Mouse (Mus musculus) kidney, postnatal 36 days (tissue): ENCODE data around the gene Eif2b5.
A peak's percentile ranks its signal among the peaks of the same experiment; 100 is the strongest.
"Not testable (repeated sequence)": the region's sequence is repeated elsewhere in the genome, so short reads cannot be mapped to it uniquely, and the experiment has no call there.

Experiments
- DNase-seq, 2 experiments: peaks; one replicate each; pipeline ENCODE4 v3.0.0; 2021 to 2022; ENCODE audit warnings: mixed read lengths in 2 of 2

Eif2b5 gene

GRCm38 (mm10) chr16:20498677-20499475 is at the start of gene Eif2b5:
Eif2b5 (plus strand) TSS chr16:20498817.
- peak; percentile 96 to 97 for DNase-seq

- DNase-seq: peak in 1 of 2 experiments; percentile 31
Observed at GRCm38 (mm10) chr16:20451774-20452173, 46.8 kb upstream of the Eif2b5 start.

- DNase-seq: no peak
Observed at GRCm38 (mm10) chr16:20454155-20454654, 44.4 kb upstream of the Eif2b5 start.

GRCm38 (mm10) chr16:20456106-20456505 is 42.5 kb upstream of the Eif2b5 start:
- no peak for DNase-seq

GRCm38 (mm10) chr16:20458736-20459135 is 39.9 kb upstream of the Eif2b5 start:
- not testable (repeated sequence) for DNase-seq

GRCm38 (mm10) chr16:20464725-20465124 is 33.9 kb upstream of the Eif2b5 start:
- DNase-seq: no peak

- peak in 1 of 2 experiments; percentile 34 for DNase-seq
Observed at GRCm38 (mm10) chr16:20470981-20471380, 27.6 kb upstream of the Eif2b5 start.

GRCm38 (mm10) chr16:20471686-20472085 is 26.9 kb upstream of the Eif2b5 start:
- peak; percentile 4 to 53 for DNase-seq

GRCm38 (mm10) chr16:20473748-20474147 is 24.9 kb upstream of the Eif2b5 start:
- DNase-seq: no peak

- DNase-seq: no peak
Observed at GRCm38 (mm10) chr16:20474211-20474610, 24.4 kb upstream of the Eif2b5 start.

GRCm38 (mm10) chr16:20474786-20475185 is 23.8 kb upstream of the Eif2b5 start:
- no peak for DNase-seq

- DNase-seq: no peak
Observed at GRCm38 (mm10) chr16:20475335-20475734, 23.3 kb upstream of the Eif2b5 start.

- peak; percentile 31 to 44 for DNase-seq
Observed at GRCm38 (mm10) chr16:20476857-20477256, 21.8 kb upstream of the Eif2b5 start.

- DNase-seq: no peak
Observed at GRCm38 (mm10) chr16:20477270-20477669, 21.3 kb upstream of the Eif2b5 start.

GRCm38 (mm10) chr16:20478504-20478903 is 20.1 kb upstream of the Eif2b5 start:
- DNase-seq: peak; percentile 70 to 77

- not testable (repeated sequence) for DNase-seq
Observed at GRCm38 (mm10) chr16:20479026-20479760, 19.4 kb upstream of the Eif2b5 start.

- peak; percentile 59 for DNase-seq
Observed at GRCm38 (mm10) chr16:20480115-20480514, 18.5 kb upstream of the Eif2b5 start.

- DNase-seq: no peak
Observed at GRCm38 (mm10) chr16:20481746-20482145, 16.9 kb upstream of the Eif2b5 start.

- not testable (repeated sequence) for DNase-seq
Observed at GRCm38 (mm10) chr16:20483716-20484115, 14.9 kb upstream of the Eif2b5 start.

- DNase-seq: no peak
Observed at GRCm38 (mm10) chr16:20485061-20485460, 13.6 kb upstream of the Eif2b5 start.

GRCm38 (mm10) chr16:20486048-20486447 is 12.6 kb upstream of the Eif2b5 start:
- DNase-seq: peak; percentile 59 to 65

- DNase-seq: no peak
Observed at GRCm38 (mm10) chr16:20488151-20488550, 10.5 kb upstream of the Eif2b5 start.

- DNase-seq: not testable (repeated sequence)
Observed at GRCm38 (mm10) chr16:20488751-20489150, 9.9 kb upstream of the Eif2b5 start.

GRCm38 (mm10) chr16:20489233-20489632 is 9.4 kb upstream of the Eif2b5 start:
- no peak for DNase-seq
